Mouse (Mus musculus) left cerebral cortex, adult 11 months (tissue): ENCODE measurements at regions not wholly inside any gene's neighbourhood (a gene's known extent, or its start where the extent isn't known, plus 50 kb on each side); places are given as distances from the start of the nearest gene placed in this dataset.
A peak's percentile ranks its signal among the peaks of the same experiment; 100 is the strongest.

ENCODE experiments used
- DNase-seq: peaks from one replicate; pipeline ENCODE4 v3.0.0; 2022; ENCODE audit warnings: low spot score

- no peak for DNase-seq
Observed at GRCm38 (mm10) chr1:146185444-146185843, 309.1 kb upstream of the Brinp3 start.

- DNase-seq, result no peak
Observed at GRCm38 (mm10) chr1:146211646-146212045, 282.9 kb upstream of the Brinp3 start.

- DNase-seq, result peak; percentile 18
Observed at GRCm38 (mm10) chr1:146231487-146232466, 262.8 kb upstream of the Brinp3 start.

GRCm38 (mm10) chr1:146260400-146260799 lies 234.2 kb upstream of the Brinp3 start:
- no peak for DNase-seq

- DNase-seq, result no peak
Observed at GRCm38 (mm10) chr1:146299031-146299430, 195.5 kb upstream of the Brinp3 start.

GRCm38 (mm10) chr1:146312547-146312946 lies 182.0 kb upstream of the Brinp3 start:
- no peak for DNase-seq

GRCm38 (mm10) chr1:146316172-146317158 lies 178.1 kb upstream of the Brinp3 start:
- no peak for DNase-seq

GRCm38 (mm10) chr1:146322026-146322425 lies 172.5 kb upstream of the Brinp3 start:
- DNase-seq, result no peak

- DNase-seq, result no peak
Observed at GRCm38 (mm10) chr1:146322862-146323261, 171.7 kb upstream of the Brinp3 start.

- DNase-seq, result no peak
Observed at GRCm38 (mm10) chr1:146337049-146337448, 157.5 kb upstream of the Brinp3 start.

- no peak for DNase-seq
Observed at GRCm38 (mm10) chr1:146356964-146357363, 137.6 kb upstream of the Brinp3 start.

GRCm38 (mm10) chr1:146358301-146358700 lies 136.3 kb upstream of the Brinp3 start:
- DNase-seq, result no peak

GRCm38 (mm10) chr1:146359632-146360031 lies 134.9 kb upstream of the Brinp3 start:
- no peak for DNase-seq

- no peak for DNase-seq
Observed at GRCm38 (mm10) chr1:146360124-146360523, 134.4 kb upstream of the Brinp3 start.

- no peak for DNase-seq
Observed at GRCm38 (mm10) chr1:146363777-146364176, 130.8 kb upstream of the Brinp3 start.
